8 mouse cellular contexts compared by ENCODE assay signal in genomic region chr4:87229960-87230551, GRCm38 (mm10). TPM values are rescaled to one million over a fixed set of nuclear protein-coding genes. Genes with fewer than 3 reads are reported as not detected.
DNase-seq lines count a peak whose midpoint lies in the region; ATAC-seq and TF ChIP-seq lines count a peak whose summit lies in the region.

Gene Slc24a2, minus strand, starts transcription at chr4:87230477.

- no peak for TF ChIP-seq EP300 in ES-Bruce4 (IDR thresholded peaks at IDR 0.05; ENCODE audit: insufficient read depth, low read depth, low read length)

- no peaks in the 10 kb centered on the region for H3K36me3 ChIP-seq in ES-Bruce4 (ENCODE audit: control insufficient read depth, insufficient read depth, low read length, poor library complexity, severe bottlenecking)
- no peaks in the 10 kb centered on the region for H3K36me3 ChIP-seq in embryonic facial prominence, embryonic 14.5 days (ENCODE audit: control insufficient read depth, insufficient read depth, low read length)
- no peaks in the 10 kb centered on the region for H3K36me3 ChIP-seq in heart, embryonic 14.5 days (ENCODE audit: control insufficient read depth, insufficient read depth, low read length)
- H3K36me3 ChIP-seq in midbrain, embryonic 10.5 days, result no peaks in the 10 kb centered on the region
- no peaks in the 10 kb centered on the region for H3K36me3 ChIP-seq in stomach, embryonic 14.5 days (ENCODE audit: control insufficient read depth, insufficient read depth, low read length)

- H3K9me3 ChIP-seq in ES-Bruce4 (replicated peaks; ENCODE audit: control insufficient read depth, insufficient read depth, low read length, poor library complexity, severe bottlenecking), result no peaks in the 10 kb centered on the region
- H3K9me3 ChIP-seq in embryonic facial prominence, embryonic 14.5 days (ENCODE audit: control insufficient read depth, low read length), result no peaks in the 10 kb centered on the region
- no peaks in the 10 kb centered on the region for H3K9me3 ChIP-seq in heart, embryonic 14.5 days (ENCODE audit: control insufficient read depth, low read length)
- no peaks in the 10 kb centered on the region for H3K9me3 ChIP-seq in midbrain, embryonic 10.5 days (replicated peaks)
- H3K9me3 ChIP-seq in stomach, embryonic 14.5 days (ENCODE audit: control insufficient read depth, low read depth, low read length), result no peaks in the 10 kb centered on the region

- no peak within 1 kb of the TSS for H3K27ac ChIP-seq in ES-Bruce4 (ENCODE audit: insufficient read depth, low read length)
- no peak within 1 kb of the TSS for H3K27ac ChIP-seq in embryonic facial prominence, embryonic 14.5 days (replicated peaks; ENCODE audit: low read depth, low read length)
- H3K27ac ChIP-seq in heart, embryonic 14.5 days (replicated peaks in 1 of 2; ENCODE audit: control insufficient read depth in 1 of 2, insufficient read depth in 1 of 2, low read depth in 2 of 2, low read length in 2 of 2), result peak within 1 kb of the TSS; percentile 29 to 56; a peak in 2 of 4 replicates
- H3K27ac ChIP-seq in midbrain, embryonic 10.5 days (replicated peaks), result peak within 1 kb of the TSS; percentile 84
- no peak within 1 kb of the TSS for H3K27ac ChIP-seq in stomach, embryonic 14.5 days (ENCODE audit: low read length)

- no peaks in the 10 kb centered on the region; the same call in 1 of the 2 replicates for H3K27me3 ChIP-seq in ES-Bruce4 (ENCODE audit: control insufficient read depth, insufficient read depth, low read length, poor library complexity, severe bottlenecking)
- peaks cover 35% of the 10 kb centered on the region for H3K27me3 ChIP-seq in embryonic facial prominence, embryonic 14.5 days (replicated peaks; ENCODE audit: control insufficient read depth, insufficient read depth, low read length)
- no peaks in the 10 kb centered on the region for H3K27me3 ChIP-seq in heart, embryonic 14.5 days (ENCODE audit: control insufficient read depth, insufficient read depth, low read length)
- peaks cover 40% of the 10 kb centered on the region for H3K27me3 ChIP-seq in midbrain, embryonic 10.5 days (ENCODE audit: low read depth, poor library complexity, severe bottlenecking)
- H3K27me3 ChIP-seq in stomach, embryonic 14.5 days (ENCODE audit: control insufficient read depth, insufficient read depth, low read length), result 0 out of 2 replicates have a peak, but pooled peaks cover 10% of the 10 kb centered on the region

- H3K4me1 ChIP-seq in ES-Bruce4 (ENCODE audit: control insufficient read depth, insufficient read depth, low read length), result no peaks in the 10 kb centered on the region
- no peaks in the 10 kb centered on the region for H3K4me1 ChIP-seq in embryonic facial prominence, embryonic 14.5 days (ENCODE audit: control insufficient read depth, insufficient read depth, low read length)
- H3K4me1 ChIP-seq in heart, embryonic 14.5 days (ENCODE audit: control insufficient read depth in 2 of 2, insufficient read depth in 2 of 2, low read length in 2 of 2), result peaks cover 0 to 7% of the 10 kb centered on the region in 2 experiments; a peak in 1 of 4 replicates
- peaks cover 33% of the 10 kb centered on the region for H3K4me1 ChIP-seq in midbrain, embryonic 10.5 days
- H3K4me1 ChIP-seq in stomach, embryonic 14.5 days (ENCODE audit: control insufficient read depth, insufficient read depth, low read length), result 0 out of 2 replicates have a peak, but pooled peaks cover 2% of the 10 kb centered on the region

- peak; percentile 93 for ATAC-seq in embryonic facial prominence, embryonic 14.5 days (ENCODE audit: low read depth)
- peak; percentile 86 for ATAC-seq in heart, embryonic 14.5 days (ENCODE audit: insufficient number of reproducible peaks, insufficient read depth, low FRiP score, low read depth)
- peak; percentile 90 for ATAC-seq in stomach, embryonic 14.5 days (ENCODE audit: insufficient number of reproducible peaks, insufficient read depth, low FRiP score, low read depth)

- no peak for TF ChIP-seq POLR2A in ES-Bruce4 (IDR thresholded peaks at IDR 0.05; ENCODE audit: insufficient read depth, low read length)

- DNase-seq in adrenal gland, postnatal 10 days, result peak; percentile 74
- DNase-seq in embryonic facial prominence, embryonic 14.5 days (ENCODE audit: low spot score), result peak; percentile 80
- DNase-seq in layer of hippocampus, postnatal 10 days (ENCODE audit: low spot score in 2 of 2), result peak; percentile 55 to 69
- DNase-seq in midbrain, embryonic 10.5 days (ENCODE audit: low spot score), result peak; percentile 81
- no peak for DNase-seq in spleen, postnatal 10 days (ENCODE audit: low spot score in 2 of 2)

- no peak for TF ChIP-seq CTCF in ES-Bruce4 (IDR thresholded peaks at IDR 0.05; ENCODE audit: low read depth, low read length)

- H3K4me3 ChIP-seq in ES-Bruce4 (ENCODE audit: low read depth, low read length), result peak within 1 kb of the TSS; percentile 55
- peak within 1 kb of the TSS; percentile 60 for H3K4me3 ChIP-seq in embryonic facial prominence, embryonic 14.5 days (ENCODE audit: low read depth, low read length)
- peak within 1 kb of the TSS; percentile 66 to 88 for H3K4me3 ChIP-seq in heart, embryonic 14.5 days (ENCODE audit: control insufficient read depth in 1 of 2, insufficient read depth in 1 of 2, low read depth in 1 of 2, low read length in 2 of 2)
- peak within 1 kb of the TSS; percentile 74 for H3K4me3 ChIP-seq in midbrain, embryonic 10.5 days
- peak within 1 kb of the TSS; percentile 44 for H3K4me3 ChIP-seq in stomach, embryonic 14.5 days (ENCODE audit: low read depth, low read length)

- peak within 1 kb of the TSS; percentile 37; the same call in 1 of the 2 replicates for H3K9ac ChIP-seq in ES-Bruce4 (ENCODE audit: low read depth, poor library complexity, severe bottlenecking)
- peak within 1 kb of the TSS; percentile 64 for H3K9ac ChIP-seq in embryonic facial prominence, embryonic 14.5 days (ENCODE audit: low read depth, low read length)
- peak within 1 kb of the TSS; percentile 78 for H3K9ac ChIP-seq in heart, embryonic 14.5 days (ENCODE audit: low read length)
- no peak within 1 kb of the TSS; the same call in 1 of the 2 replicates for H3K9ac ChIP-seq in stomach, embryonic 14.5 days (replicated peaks; ENCODE audit: low read depth, low read length)

- WGBS in embryonic facial prominence, embryonic 14.5 days, result 1% methylated on average over 20 of the region's 62 CpGs
- WGBS in heart, embryonic 14.5 days, result under 1% methylated on average over 52 of the region's 62 CpGs
- WGBS in midbrain, embryonic 10.5 days, result under 1% methylated on average over 53 of the region's 62 CpGs
- under 1% methylated on average over 59 of the region's 62 CpGs for WGBS in stomach, embryonic 14.5 days

- peak within 1 kb of the TSS; percentile 98 for H3K4me2 ChIP-seq in embryonic facial prominence, embryonic 14.5 days (ENCODE audit: low read depth, low read length)
- peak within 1 kb of the TSS; percentile 95 for H3K4me2 ChIP-seq in heart, embryonic 14.5 days (ENCODE audit: low read length)
- H3K4me2 ChIP-seq in stomach, embryonic 14.5 days (replicated peaks; ENCODE audit: low read depth, low read length), result peak within 1 kb of the TSS; percentile 97

RNA-seq across cellular contexts. Expression of gene Slc24a2, which starts in this region (rescaled TPM):
- polyA plus RNA-seq in ES-Bruce4 (2011; ENCODE audit: insufficient read depth, insufficient read length, low read depth, missing spikeins), result not detected in 2 replicates
- total RNA-seq in adrenal gland, postnatal 10 days (2021), result 10 to 100 TPM; 12.3 to 14.7 TPM
- 0.67 and 0.93 TPM in 2 replicates for polyA plus RNA-seq in embryonic facial prominence, embryonic 14.5 days (2014; fragmentation: Nextera tagmentation; extraction: Ambion mirVana)
- polyA plus RNA-seq in heart, embryonic 14.5 days (2014; fragmentation: Nextera tagmentation; extraction: Ambion mirVana), result 6.7 and 7.4 TPM in 2 replicates
- total RNA-seq in layer of hippocampus, postnatal 10 days (2021), result 100 to 1,000 TPM; 171 to 172 TPM
- polyA plus RNA-seq in midbrain, embryonic 10.5 days (2016; fragmentation: Nextera tagmentation; extraction: Ambion mirVana), result 0.92 and 1.1 TPM in 2 replicates
- polyA plus RNA-seq in stomach, embryonic 14.5 days (2014; fragmentation: Nextera tagmentation; extraction: Ambion mirVana), result 0.11 and 0.14 TPM in 2 replicates

Comparison
In these comparisons a context has a peak if more than half of its experiments do, and no peak if none do; other contexts are left out.
1. RNA of gene Slc24a2 (total RNA-seq): 171 to 172 TPM in layer of hippocampus, postnatal 10 days; 12.3 to 14.7 TPM in adrenal gland, postnatal 10 days; every median in the first group is over 10 times any median in the second.
2. Peak in DNase-seq, ATAC-seq, H3K4me3 ChIP-seq, H3K9ac ChIP-seq and H3K4me2 ChIP-seq in embryonic facial prominence, embryonic 14.5 days; RNA of the gene not detected or under 1 TPM.
3. Peak in ATAC-seq, H3K4me3 ChIP-seq and H3K4me2 ChIP-seq in stomach, embryonic 14.5 days; RNA of the gene not detected or under 1 TPM.
4. H3K27ac ChIP-seq: peak in heart, embryonic 14.5 days (2 of 2) and midbrain, embryonic 10.5 days (single experiment); none in ES-Bruce4 (single experiment), embryonic facial prominence, embryonic 14.5 days (single experiment) and stomach, embryonic 14.5 days (single experiment).
5. DNase-seq: peak in adrenal gland, postnatal 10 days (single experiment), layer of hippocampus, postnatal 10 days (2 of 2) and midbrain, embryonic 10.5 days (single experiment); none in spleen, postnatal 10 days (0 of 2).
6. Peak in every context shown above with its lines, with median percentiles within 50 percentile points of each other: H3K4me3 ChIP-seq, ATAC-seq and H3K4me2 ChIP-seq.